Comparison of ENCODE assay signal across 7 mouse cellular contexts in genomic region chr9:67049086-67049824, GRCm38 (mm10). TPM values are rescaled to one million over a fixed set of nuclear protein-coding genes. Genes with fewer than 3 reads are reported as not detected.
DNase-seq lines count a peak whose midpoint lies in the region; ATAC-seq and TF ChIP-seq lines count a peak whose summit lies in the region.

Gene Tpm1, minus strand, starts transcription at chr9:67049406.

- 0 out of 2 replicates have a peak, but pooled peaks have one; percentile 8 for ATAC-seq in common myeloid progenitor, adult 5-6 weeks (replicated peaks; ENCODE audit: low read depth, poor library complexity, severe bottlenecking)
- peak; percentile 40; the same call in 1 of the 2 replicates for ATAC-seq in hindbrain, embryonic 15.5 days (ENCODE audit: low FRiP score, low read depth)

- TF ChIP-seq CTCF in left cerebral cortex, adult 2 months (IDR thresholded peaks at IDR 0.05), result no peak; the same call in none of the 2 replicates

- peak within 1 kb of the TSS; percentile 49 for H3K9ac ChIP-seq in hindbrain, embryonic 15.5 days

- peak; percentile 72 to 79 for DNase-seq in adrenal gland, adult (ENCODE audit: inconsistent age in 2 of 2, low spot score in 1 of 2)
- DNase-seq in gastrocnemius, adult 8-10 months (ENCODE audit: low spot score in 2 of 2), result peak; percentile 87 to 92
- DNase-seq in left cerebral cortex, adult 2 months (ENCODE audit: extremely low spot score in 1 of 2, low spot score in 2 of 2), result peak; percentile 61 to 70
- DNase-seq in lung, postnatal 4 days, result peak; percentile 87 to 94
- DNase-seq in right cerebral cortex, adult 18-20 months, result peak; percentile 64

- H3K9me3 ChIP-seq in hindbrain, embryonic 15.5 days, result no peaks in the 10 kb centered on the region

- H3K27ac ChIP-seq in hindbrain, embryonic 15.5 days (replicated peaks), result no peak within 1 kb of the TSS
- H3K27ac ChIP-seq in left cerebral cortex, adult 2 months, result peak within 1 kb of the TSS; percentile 70

- intact Hi-C loops in left cerebral cortex, adult 2 months (cut with DNase I), result loop anchor here (5.0 to 10.0 kb wide), 4 partner anchors 88 to 583 kb away; partner anchors contain the start of gene Rps27l

- H3K4me2 ChIP-seq in hindbrain, embryonic 15.5 days, result peak within 1 kb of the TSS; percentile 92

- no peaks in the 10 kb centered on the region for H3K36me3 ChIP-seq in hindbrain, embryonic 15.5 days

- H3K27me3 ChIP-seq in hindbrain, embryonic 15.5 days, result peaks cover 34% of the 10 kb centered on the region

- H3K4me1 ChIP-seq in hindbrain, embryonic 15.5 days (replicated peaks), result peaks cover 33% of the 10 kb centered on the region

- H3K4me3 ChIP-seq in hindbrain, embryonic 15.5 days, result peak within 1 kb of the TSS; percentile 45
- peak within 1 kb of the TSS; percentile 52 for H3K4me3 ChIP-seq in left cerebral cortex, adult 2 months

- 1% methylated on average over 50 of the region's 51 CpGs for WGBS in hindbrain, embryonic 15.5 days

RNA-seq across cellular contexts. Expression of gene Tpm1, which starts in this region (rescaled TPM):
- 101 and 111 TPM in 2 replicates for total RNA-seq in common myeloid progenitor, adult 5-6 weeks (2017)
- over 10,000 TPM; 24,112 to 28,307 (median 24,365) TPM for total RNA-seq in gastrocnemius, adult 8-10 months (2022)
- 171 and 180 TPM in 2 replicates for polyA plus RNA-seq in hindbrain, embryonic 15.5 days (2015; fragmentation: Nextera tagmentation; extraction: Ambion mirVana)
- total RNA-seq in left cerebral cortex, adult 2 months (2021), result 100 to 1,000 TPM; 223 to 236 TPM

Comparison
In these comparisons a context has a peak if more than half of its experiments do, and no peak if none do; other contexts are left out.
1. RNA of gene Tpm1 (total RNA-seq): 24,112 to 28,307 TPM in gastrocnemius, adult 8-10 months; 223 to 236 TPM in left cerebral cortex, adult 2 months and 101 to 111 TPM in common myeloid progenitor, adult 5-6 weeks; every median in the first group is over 100 times any median in the second.
2. Peak in every context shown above with its lines, with median percentiles within 50 percentile points of each other: DNase-seq.